Mouse (Mus musculus) liver, embryonic 15.5 days (tissue): ENCODE measurements at regions not wholly inside any gene's neighbourhood (a gene's known extent, or its start where the extent isn't known, plus 50 kb on each side); places are given as distances from the start of the nearest gene placed in this dataset.

Experiments used
- ATAC-seq: fragments of 200-750 bp; cut with Nextera tagmentation; 2 replicates; pipeline ENCODE4 v1.8.0; 2017; ENCODE audit warnings: moderate number of reproducible peaks, mild to moderate bottlenecking, moderate library complexity; ENCODE audit not compliant: insufficient read depth
- H3K27ac ChIP-seq: fragments of 300-500 bp; sonication (generic); replicated peaks from 2 replicates; pipeline ENCODE4 v1.5.1; 2015; ENCODE audit warnings: mild to moderate bottlenecking, inconsistent platforms
- H3K27me3 ChIP-seq: fragments of 300-500 bp; sonication (generic); 2 replicates; pipeline ENCODE4 v1.6.1; 2015; ENCODE audit warnings: mild to moderate bottlenecking, inconsistent platforms
- H3K36me3 ChIP-seq: fragments of 300-500 bp; sonication (generic); replicated peaks from 2 replicates; pipeline ENCODE4 v1.6.1; 2015; ENCODE audit warnings: moderate library complexity, mild to moderate bottlenecking, inconsistent platforms
- H3K4me1 ChIP-seq: fragments of 300-500 bp; sonication (generic); replicated peaks from 2 replicates; pipeline ENCODE4 v1.6.1; 2015; ENCODE audit warnings: inconsistent platforms
- H3K4me2 ChIP-seq: fragments of 300-500 bp; sonication (generic); 2 replicates; pipeline ENCODE4 v1.6.1; 2015; ENCODE audit warnings: moderate library complexity, mild to moderate bottlenecking, inconsistent platforms
- H3K4me3 ChIP-seq: fragments of 300-500 bp; sonication (generic); replicated peaks from 2 replicates; pipeline ENCODE4 v1.5.1; 2015; ENCODE audit warnings: mild to moderate bottlenecking, inconsistent platforms
- H3K9ac ChIP-seq: fragments of 300-500 bp; sonication (generic); 2 replicates; pipeline ENCODE4 v1.6.1; 2015; ENCODE audit warnings: moderate library complexity, mild to moderate bottlenecking, inconsistent platforms
- H3K9me3 ChIP-seq: fragments of 300-500 bp; sonication (generic); replicated peaks from 2 replicates; pipeline ENCODE4 v1.6.1; 2016; ENCODE audit warnings: inconsistent platforms
- WGBS: fragments of 180-500 bp; shearing (Covaris S2); methylation state at CpG from one replicate; pipeline ENCODE4 v1.1.7; 2015; ENCODE audit warnings: mixed read lengths; ENCODE audit not compliant: insufficient replicate concordance; 5-methylcytosine and 5-hydroxymethylcytosine counted together

GRCm38 (mm10) chr17:45911201-45911731 is 120.9 kb downstream of the Vegfa start:
- no peak for ATAC-seq
- Histone ChIP-seq H3K27ac (no peak overlapping the region), H3K9me3 (no peaks in the 10 kb centered on the region), H3K27me3 (no peaks in the 10 kb centered on the region), H3K4me3 (no peak overlapping the region), H3K36me3 (no peaks in the 10 kb centered on the region), H3K4me2 (no peak overlapping the region), H3K4me1 (no peaks in the 10 kb centered on the region), H3K9ac (no peak overlapping the region)
- 66% methylated on average over 13 of the region's 13 CpGs for WGBS

GRCm38 (mm10) chr17:45910245-45910644 is 121.9 kb downstream of the Vegfa start:
- no peaks in the 10 kb centered on the region for H3K9me3 ChIP-seq
- H3K36me3 ChIP-seq, result no peaks in the 10 kb centered on the region
- no peak for ATAC-seq
- H3K4me3 ChIP-seq, result no peak overlapping the region
- H3K27me3 ChIP-seq, result no peaks in the 10 kb centered on the region
- WGBS, result 72% methylated on average over 3 of the region's 3 CpGs
- no peak overlapping the region for H3K4me2 ChIP-seq
- no peak overlapping the region for H3K27ac ChIP-seq
- H3K9ac ChIP-seq, result no peak overlapping the region
- no peaks in the 10 kb centered on the region for H3K4me1 ChIP-seq

DNA sequence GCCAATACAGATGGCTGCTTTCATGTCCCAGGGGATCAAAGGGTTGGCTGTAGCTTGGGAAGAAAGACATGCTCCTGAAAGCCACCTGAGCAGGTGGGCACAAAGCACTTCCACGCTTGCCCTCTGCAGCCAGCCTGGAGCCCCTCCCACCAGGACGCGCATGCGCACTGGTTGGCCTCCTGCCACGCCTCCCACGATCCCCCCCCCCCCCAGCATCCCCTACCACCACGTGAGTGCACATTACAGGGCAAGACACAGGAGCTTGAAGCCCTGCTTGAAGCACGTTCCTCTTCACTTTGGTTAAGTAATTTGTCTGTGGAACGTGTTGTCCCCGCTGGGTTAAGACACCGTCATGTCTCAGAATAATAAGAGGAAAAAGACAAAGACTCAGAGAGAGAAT is 124.6 kb downstream of the Vegfa start:
- Histone ChIP-seq H3K27me3 (no peaks in the 10 kb centered on the region), H3K9me3 (no peaks in the 10 kb centered on the region), H3K9ac (no peak overlapping the region), H3K4me3 (no peak overlapping the region), H3K4me2 (no peak overlapping the region), H3K27ac (no peak overlapping the region), H3K4me1 (no peaks in the 10 kb centered on the region), H3K36me3 (no peaks in the 10 kb centered on the region)
- no peak for ATAC-seq
- 59% methylated on average over 11 of the region's 11 CpGs for WGBS

DNA sequence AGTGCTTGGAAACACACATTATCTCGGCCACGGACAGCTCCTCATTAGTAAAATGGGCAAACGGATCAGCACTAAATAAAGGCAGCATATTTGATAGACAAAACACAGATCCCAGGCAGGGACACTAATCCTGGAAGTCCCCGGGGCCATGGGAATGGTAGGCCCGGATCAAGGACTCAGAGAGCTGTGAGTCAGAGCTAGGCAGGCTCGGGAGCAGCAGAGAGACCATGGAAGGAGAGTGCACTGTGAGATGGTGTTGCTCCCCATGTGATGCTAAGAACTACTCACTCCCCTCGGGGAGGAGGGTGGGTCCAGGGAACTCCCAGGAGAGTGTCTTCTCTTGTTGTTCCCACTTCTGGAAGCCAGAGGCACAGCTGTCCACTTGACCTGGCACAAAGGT is 126.6 kb downstream of the Vegfa start:
- Histone ChIP-seq H3K36me3 (no peaks in the 10 kb centered on the region), H3K9ac (no peak overlapping the region), H3K4me3 (no peak overlapping the region), H3K4me2 (no peak overlapping the region), H3K9me3 (no peaks in the 10 kb centered on the region), H3K27me3 (no peaks in the 10 kb centered on the region), H3K4me1 (no peaks in the 10 kb centered on the region), H3K27ac (no peak overlapping the region)
- 56% methylated on average over 7 of the region's 7 CpGs for WGBS
- no peak for ATAC-seq

GRCm38 (mm10) chr17:45904251-45904650 is 127.9 kb downstream of the Vegfa start:
- 58% methylated on average over 4 of the region's 4 CpGs for WGBS
- Histone ChIP-seq H3K4me2 (no peak overlapping the region), H3K27me3 (no peaks in the 10 kb centered on the region), H3K36me3 (no peaks in the 10 kb centered on the region), H3K4me1 (no peaks in the 10 kb centered on the region), H3K27ac (no peak overlapping the region), H3K9ac (no peak overlapping the region), H3K9me3 (no peaks in the 10 kb centered on the region), H3K4me3 (no peak overlapping the region)
- ATAC-seq, result no peak

- no peak overlapping the region for H3K9ac ChIP-seq
- WGBS, result 69% methylated on average over 9 of the region's 9 CpGs
- no peaks in the 10 kb centered on the region for H3K9me3 ChIP-seq
- H3K4me3 ChIP-seq, result no peak overlapping the region
- H3K27ac ChIP-seq, result no peak overlapping the region
- ATAC-seq, result no peak
- no peaks in the 10 kb centered on the region for H3K36me3 ChIP-seq
- H3K27me3 ChIP-seq, result no peaks in the 10 kb centered on the region
- no peaks in the 10 kb centered on the region for H3K4me1 ChIP-seq
- H3K4me2 ChIP-seq, result no peak overlapping the region
Observed at GRCm38 (mm10) chr17:45903294-45903693, 128.9 kb downstream of the Vegfa start.

- no peak for ATAC-seq
- WGBS, result 66% methylated on average over 7 of the region's 7 CpGs
- Histone ChIP-seq H3K4me3 (no peak overlapping the region), H3K27me3 (no peaks in the 10 kb centered on the region), H3K36me3 (no peaks in the 10 kb centered on the region), H3K9me3 (no peaks in the 10 kb centered on the region), H3K27ac (no peak overlapping the region), H3K4me1 (no peaks in the 10 kb centered on the region), H3K9ac (no peak overlapping the region), H3K4me2 (no peak overlapping the region)
Observed at GRCm38 (mm10) chr17:45902668-45903067, 129.5 kb downstream of the Vegfa start.

DNA sequence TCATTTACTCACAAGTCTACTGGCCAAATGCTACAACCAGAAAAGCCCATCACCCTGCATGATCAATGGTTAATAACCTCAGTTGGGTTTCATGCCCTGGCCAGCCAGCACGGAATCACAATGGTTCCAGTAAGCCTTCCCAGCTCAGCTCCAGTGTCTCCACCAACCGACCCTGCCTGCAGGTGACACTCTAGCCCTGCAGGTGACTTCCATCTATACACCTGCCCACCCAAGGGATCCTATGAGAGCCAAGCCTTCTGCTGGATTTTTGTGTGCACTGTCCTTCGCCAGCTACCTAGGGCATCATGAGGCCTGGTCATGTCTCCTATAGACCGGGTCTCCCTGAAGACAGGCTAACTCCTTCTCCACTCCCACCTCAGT is 135.3 kb downstream of the Vegfa start:
- Histone ChIP-seq H3K4me2 (no peak overlapping the region), H3K4me1 (no peaks in the 10 kb centered on the region), H3K9me3 (no peaks in the 10 kb centered on the region), H3K27me3 (no peaks in the 10 kb centered on the region), H3K9ac (no peak overlapping the region), H3K36me3 (no peaks in the 10 kb centered on the region), H3K4me3 (no peak overlapping the region), H3K27ac (no peak overlapping the region)
- 69% methylated on average over 4 of the region's 4 CpGs for WGBS
- ATAC-seq, result no peak

- 62% methylated on average over 12 of the region's 12 CpGs for WGBS
- no peak overlapping the region for H3K4me3 ChIP-seq
- ATAC-seq, result no peak
- H3K36me3 ChIP-seq, result no peaks in the 10 kb centered on the region
- H3K27me3 ChIP-seq, result no peaks in the 10 kb centered on the region
- no peaks in the 10 kb centered on the region for H3K9me3 ChIP-seq
- H3K27ac ChIP-seq, result no peak overlapping the region
- no peak overlapping the region for H3K4me2 ChIP-seq
- H3K4me1 ChIP-seq, result no peaks in the 10 kb centered on the region
- H3K9ac ChIP-seq, result no peak overlapping the region
Observed at GRCm38 (mm10) chr17:45896142-45896921, 135.8 kb downstream of the Vegfa start.

DNA sequence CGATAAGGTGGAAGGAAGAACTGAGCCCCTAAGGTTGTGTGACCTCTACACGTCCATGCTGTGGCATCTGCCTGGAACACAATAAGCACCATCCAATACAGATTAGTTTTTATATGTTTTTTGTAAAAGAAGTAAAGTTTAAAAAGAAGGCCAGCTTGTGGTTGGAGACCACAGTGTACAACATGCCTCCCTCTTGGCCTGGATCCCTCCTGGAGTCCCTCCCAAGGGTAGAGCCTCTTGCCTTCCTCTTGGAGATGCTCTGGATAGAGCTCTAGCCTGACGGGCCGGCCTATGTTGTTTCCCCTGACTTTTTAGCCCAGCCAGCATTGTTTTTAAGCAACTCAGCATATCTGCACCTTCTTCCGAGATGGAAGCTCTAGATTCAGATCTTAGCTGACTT is 138.0 kb downstream of the Vegfa start:
- ATAC-seq, result no peak
- Histone ChIP-seq H3K4me2 (no peak overlapping the region), H3K27ac (no peak overlapping the region), H3K4me1 (no peaks in the 10 kb centered on the region), H3K27me3 (0 out of 2 replicates have a peak, but pooled peaks cover 3% of the 10 kb centered on the region), H3K9me3 (no peaks in the 10 kb centered on the region), H3K9ac (no peak overlapping the region), H3K4me3 (no peak overlapping the region), H3K36me3 (no peaks in the 10 kb centered on the region)
- 54% methylated on average over 5 of the region's 5 CpGs for WGBS

- no peak overlapping the region for H3K9ac ChIP-seq
- H3K4me3 ChIP-seq, result no peak overlapping the region
- no peak for ATAC-seq
- 47% methylated on average over 6 of the region's 6 CpGs for WGBS
- H3K27me3 ChIP-seq, result 0 out of 2 replicates have a peak, but pooled peaks cover 4% of the 10 kb centered on the region
- H3K27ac ChIP-seq, result no peak overlapping the region
- H3K9me3 ChIP-seq, result no peaks in the 10 kb centered on the region
- no peaks in the 10 kb centered on the region for H3K4me1 ChIP-seq
- no peak overlapping the region for H3K4me2 ChIP-seq
- no peaks in the 10 kb centered on the region for H3K36me3 ChIP-seq
Observed at GRCm38 (mm10) chr17:45893698-45894097, 138.5 kb downstream of the Vegfa start.

GRCm38 (mm10) chr17:45893094-45893493 is 139.1 kb downstream of the Vegfa start:
- 66% methylated on average over 7 of the region's 7 CpGs for WGBS
- ATAC-seq, result no peak
- Histone ChIP-seq H3K9ac (no peak overlapping the region), H3K27ac (no peak overlapping the region), H3K4me3 (no peak overlapping the region), H3K9me3 (no peaks in the 10 kb centered on the region), H3K4me2 (no peak overlapping the region), H3K36me3 (no peaks in the 10 kb centered on the region), H3K4me1 (no peaks in the 10 kb centered on the region), H3K27me3 (0 out of 2 replicates have a peak, but pooled peaks cover 4% of the 10 kb centered on the region)
